Comparison of ENCODE assay signal across 14 mouse cellular contexts in genomic region chr12:65680335-65680734, GRCm38 (mm10).
DNase-seq lines count a peak whose midpoint lies in the region.
"Had no signal": no experiment of that assay in that cellular context is flagged by ENCODE, and none has a peak within 500 bp of the region (broad histone marks: within the 10 kb centered on the region; RNA-seq: fewer than 3 reads in every experiment).

No protein-coding gene starts in this region.

- peak; percentile 4 to 40 for DNase-seq in frontal cortex, adult 2 months (ENCODE audit: extremely low spot score in 1 of 2, low spot score in 1 of 2)
- no peak for DNase-seq in frontal cortex, postnatal 14 days (ENCODE audit: low spot score in 2 of 2)
- peak; percentile 5 for DNase-seq in right cerebral cortex, adult 18-20 months
- no peak for DNase-seq in right cerebral cortex, postnatal 10 days (ENCODE audit: low spot score in 2 of 2)
- peak; percentile 41 for DNase-seq in telencephalon, adult 2 months (ENCODE audit: low read depth, low spot score)
- no peak for DNase-seq in urinary bladder, postnatal 4 days (ENCODE audit: low spot score in 2 of 2)
- DNase-seq: adrenal gland, adult 2 months; adrenal gland, postnatal 10 days; adrenal gland, postnatal 25 days; cerebellum, adult 11-12 months; cerebellum, adult 2 months; cerebellum, adult 9-10 months; cerebellum, postnatal 10 days; cerebellum, postnatal 25 days had no signal

Comparison
In these comparisons a context has a peak if more than half of its experiments do, and no peak if none do; other contexts are left out.
1. DNase-seq: peak in frontal cortex, adult 2 months (2 of 2), right cerebral cortex, adult 18-20 months (single experiment) and telencephalon, adult 2 months (single experiment); none in frontal cortex, postnatal 14 days (0 of 2), right cerebral cortex, postnatal 10 days (0 of 2) and urinary bladder, postnatal 4 days (0 of 2).